Mouse (Mus musculus): ENCODE data around the gene Ksr2.

The Ksr2 gene

DNA sequence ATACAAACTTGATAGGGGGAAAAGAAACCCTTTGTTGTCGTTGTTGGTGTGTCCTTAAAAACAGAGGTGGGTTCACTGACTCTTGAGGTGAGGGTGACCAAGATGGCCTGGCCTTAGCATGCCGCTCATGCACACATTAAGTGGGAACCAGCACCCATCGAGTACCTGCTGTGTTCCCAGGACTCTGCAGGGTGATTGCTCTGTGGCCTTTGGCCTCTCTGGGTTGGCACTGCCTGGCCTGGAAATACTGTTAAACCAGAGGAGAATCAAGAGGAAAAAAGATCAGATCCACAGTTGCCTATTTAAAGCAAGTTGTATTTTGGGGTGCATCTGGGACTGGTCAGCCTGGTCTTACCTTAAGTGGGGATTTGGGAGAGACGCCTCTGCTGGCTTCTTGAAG is 107.9 kb downstream of the Ksr2 start:
- no peak for DNase-seq (ENCODE audit: low spot score in 2 of 2)

- DNase-seq (ENCODE audit: low spot score in 2 of 2), result no peak
Observed at GRCm38 (mm10) chr5:117522471-117522870, 108.7 kb downstream of the Ksr2 start.

GRCm38 (mm10) chr5:117523010-117523409 is 109.2 kb downstream of the Ksr2 start:
- no peak for DNase-seq (ENCODE audit: low spot score in 2 of 2)

DNA sequence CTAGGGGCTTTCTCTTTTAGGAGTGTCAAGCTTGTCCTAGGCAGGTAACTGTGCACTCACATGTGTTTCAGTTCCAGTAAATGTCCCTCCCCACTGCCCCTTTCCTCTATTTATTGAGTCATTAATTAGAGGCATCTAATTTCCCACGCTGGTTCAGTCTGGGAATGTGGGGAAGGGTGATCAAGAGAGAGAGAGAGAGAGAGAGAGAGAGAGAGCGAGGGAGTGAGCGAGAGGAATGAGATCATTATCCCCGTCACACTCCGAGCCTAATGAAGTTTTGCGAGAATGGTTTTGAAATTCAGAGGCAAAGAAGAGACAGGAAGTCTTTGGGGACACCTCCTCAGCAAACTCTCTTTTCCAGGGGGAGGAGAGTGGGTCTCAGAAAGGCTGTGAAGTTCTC is 117.2 kb downstream of the Ksr2 start:
- no peak for DNase-seq (ENCODE audit: low spot score in 2 of 2)

- DNase-seq (ENCODE audit: low spot score in 2 of 2), result no peak
Observed at GRCm38 (mm10) chr5:117539221-117539620, 125.4 kb downstream of the Ksr2 start.

GRCm38 (mm10) chr5:117541654-117542053 is 127.9 kb downstream of the Ksr2 start:
- no peak for DNase-seq (ENCODE audit: low spot score in 2 of 2)

DNA sequence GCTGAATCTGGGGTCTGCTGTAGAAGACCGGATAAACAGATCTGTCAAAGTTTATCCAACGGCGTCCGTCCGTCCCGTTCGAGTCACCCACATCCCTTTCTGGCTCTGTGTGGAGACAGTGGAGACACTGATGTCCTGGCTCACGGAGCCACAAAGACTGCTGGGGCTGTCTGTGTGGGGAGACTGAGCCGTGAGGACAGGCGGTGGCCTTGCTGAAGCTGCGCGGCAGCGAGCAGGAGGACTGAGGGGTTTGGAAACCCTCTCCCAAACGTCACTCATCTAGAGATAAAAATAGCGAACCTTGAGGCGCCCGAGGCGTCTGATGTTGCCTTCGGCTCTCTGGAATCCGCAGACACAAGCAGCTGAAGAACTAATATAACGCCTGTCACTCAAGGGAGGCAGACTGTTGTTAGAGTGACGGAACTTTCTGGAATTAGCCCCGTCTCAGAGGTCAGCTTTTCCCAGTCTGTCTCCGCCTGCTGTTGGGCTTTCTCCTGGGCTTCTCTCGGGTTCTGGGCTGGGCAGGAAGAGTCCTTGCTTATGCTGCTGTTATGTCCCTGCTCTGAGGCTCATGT is 133.0 kb downstream of the Ksr2 start:
- DNase-seq (ENCODE audit: low spot score in 2 of 2), result no peak

- no peak for DNase-seq (ENCODE audit: low spot score in 2 of 2)
Observed at GRCm38 (mm10) chr5:117550992-117551391, 137.2 kb downstream of the Ksr2 start.

DNA sequence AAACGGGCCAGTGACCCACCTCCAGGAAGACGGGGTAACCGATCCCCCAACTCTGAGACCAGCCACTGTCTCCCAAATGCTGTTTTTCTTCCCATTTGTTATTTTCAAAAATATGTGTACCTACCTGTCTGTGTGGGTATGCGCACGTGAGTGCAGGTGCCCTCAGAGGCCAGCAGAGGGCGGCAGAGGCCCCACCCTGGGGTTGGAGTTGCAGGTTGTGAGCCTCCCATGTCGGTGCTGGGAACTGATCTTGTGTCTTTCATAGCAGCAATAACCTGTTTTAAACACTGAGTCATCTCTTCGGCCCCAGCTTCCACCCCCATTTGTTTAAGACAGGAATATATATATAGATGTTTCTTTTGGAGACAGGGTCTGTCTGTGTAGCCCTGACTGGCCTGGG is 138.3 kb downstream of the Ksr2 start:
- DNase-seq (ENCODE audit: low spot score in 2 of 2), result no peak

GRCm38 (mm10) chr5:117554505-117554904 is 140.7 kb downstream of the Ksr2 start:
- DNase-seq (ENCODE audit: low spot score in 2 of 2), result no peak

DNA sequence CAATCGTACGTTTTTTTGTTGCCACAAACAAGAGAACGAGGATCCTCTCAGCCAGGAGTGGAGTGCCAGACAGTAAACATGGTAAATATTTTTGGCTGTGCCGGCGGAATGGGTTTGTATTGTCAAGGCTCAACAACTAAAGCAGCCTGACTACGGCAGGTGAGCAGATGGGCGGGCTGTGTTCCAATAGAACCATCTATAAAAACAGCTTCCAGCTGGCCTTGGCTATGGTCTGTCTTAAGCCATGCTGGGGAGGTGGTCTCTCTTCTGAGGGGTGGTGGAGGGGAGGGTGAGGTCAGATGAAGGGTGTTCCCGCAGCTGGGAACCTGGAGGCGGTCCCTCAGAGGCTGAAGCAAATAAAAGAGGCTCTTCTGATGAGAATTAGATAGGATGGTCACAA is 142.8 kb downstream of the Ksr2 start:
- DNase-seq (ENCODE audit: low spot score in 2 of 2), result no peak

- DNase-seq (ENCODE audit: low spot score in 2 of 2), result no peak
Observed at GRCm38 (mm10) chr5:117561080-117561479, 147.3 kb downstream of the Ksr2 start.

- DNase-seq (ENCODE audit: low spot score in 2 of 2), result no peak
Observed at GRCm38 (mm10) chr5:117566051-117566665, 152.4 kb downstream of the Ksr2 start.

DNA sequence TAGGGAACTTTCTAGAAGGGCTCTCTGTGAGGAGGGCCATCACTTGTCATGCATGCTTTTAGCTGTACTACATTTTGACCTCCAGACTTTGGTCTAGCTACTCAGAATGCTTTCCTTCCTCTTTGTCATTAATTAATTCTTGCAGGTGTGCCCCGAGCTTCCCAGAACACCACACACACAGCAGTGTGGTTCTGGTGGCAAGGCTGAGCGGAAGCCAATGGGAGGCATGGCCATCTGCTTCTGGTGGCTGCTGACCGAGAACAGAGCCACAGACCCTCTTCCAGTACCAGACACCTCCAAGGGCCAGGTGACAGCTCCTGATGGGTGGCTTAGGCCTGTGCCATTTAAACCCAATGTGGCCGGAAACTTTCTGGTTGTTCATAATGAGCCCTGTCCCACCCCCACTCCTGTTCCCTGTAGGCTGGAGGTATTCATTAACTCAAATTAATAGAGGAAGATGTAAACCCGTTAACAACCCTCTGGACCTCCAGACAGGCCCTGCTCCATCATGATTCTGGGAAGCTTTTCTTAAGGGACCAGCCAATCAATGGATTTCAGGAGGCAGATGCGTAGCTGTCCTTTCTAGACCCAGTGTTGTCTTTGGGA is 155.5 kb downstream of the Ksr2 start:
- no peak for DNase-seq (ENCODE audit: low spot score in 2 of 2)

DNA sequence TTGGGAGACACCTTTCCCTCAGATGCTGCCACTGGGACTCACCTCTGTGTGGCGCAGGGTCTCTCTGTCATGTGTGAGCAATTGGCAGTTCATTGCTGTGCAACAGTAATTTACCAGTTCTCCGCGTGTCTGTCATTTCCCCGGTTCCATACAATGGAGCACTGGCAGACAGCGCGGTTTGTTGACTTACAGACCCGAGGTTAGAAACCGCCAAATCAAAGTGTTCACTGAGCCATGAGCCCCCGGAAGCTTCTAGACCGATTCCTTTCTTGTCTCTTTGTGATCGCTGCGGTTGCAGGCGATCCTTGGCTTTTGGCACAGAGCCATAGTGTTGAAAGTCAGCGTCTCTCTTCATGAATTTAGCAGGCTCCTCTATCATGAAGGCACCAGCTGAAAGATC is 158.6 kb downstream of the Ksr2 start:
- no peak for DNase-seq (ENCODE audit: low spot score in 2 of 2)

DNA sequence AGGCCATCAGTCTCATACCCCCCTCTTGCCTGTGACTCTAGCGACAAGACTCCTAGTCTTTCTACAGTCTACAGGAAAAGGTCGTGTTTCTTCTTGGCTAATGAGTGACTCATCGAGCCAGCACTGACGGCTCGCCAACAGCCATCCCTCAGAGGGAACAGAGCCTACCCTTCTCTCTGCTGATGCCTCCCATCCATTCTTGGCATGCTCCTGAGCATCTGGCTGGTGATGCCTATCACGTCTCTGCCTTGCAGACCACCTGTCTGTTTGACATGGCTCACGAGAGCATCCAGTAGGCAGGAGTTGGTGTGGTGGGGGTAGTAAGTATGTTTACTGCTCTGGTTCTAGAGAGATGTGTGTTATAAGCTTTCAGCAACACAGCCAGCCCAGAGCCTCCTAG is 161.1 kb downstream of the Ksr2 start:
- DNase-seq (ENCODE audit: low spot score in 2 of 2), result no peak

- no peak for DNase-seq (ENCODE audit: low spot score in 2 of 2)
Observed at GRCm38 (mm10) chr5:117577598-117577997, 163.8 kb downstream of the Ksr2 start.

GRCm38 (mm10) chr5:117581711-117582110 is 167.9 kb downstream of the Ksr2 start:
- no peak for DNase-seq (ENCODE audit: low spot score in 2 of 2)

DNA sequence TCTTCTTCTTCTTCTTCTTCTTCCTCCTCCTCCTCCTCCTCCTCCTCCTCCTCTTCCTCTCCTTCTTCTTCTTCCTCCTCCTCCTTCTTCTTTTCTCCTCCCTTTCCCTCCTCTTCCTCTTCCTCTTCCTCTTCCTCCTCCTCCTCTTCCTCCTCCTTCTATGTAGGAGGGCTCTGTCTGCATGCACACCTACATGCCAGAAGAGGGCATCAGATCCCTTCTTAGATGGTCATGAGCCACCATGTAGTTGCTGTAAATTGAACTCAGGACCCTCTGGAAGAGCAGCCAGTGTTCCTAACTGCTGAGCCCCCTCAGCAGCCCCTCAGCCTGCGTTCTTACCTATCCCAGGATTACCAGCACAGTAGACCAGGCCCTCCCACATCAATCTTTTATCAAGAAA is 170.6 kb downstream of the Ksr2 start:
- DNase-seq (ENCODE audit: low spot score in 2 of 2), result no peak

GRCm38 (mm10) chr5:117589266-117589665 is 175.5 kb downstream of the Ksr2 start:
- no peak for DNase-seq (ENCODE audit: low spot score in 2 of 2)

DNA sequence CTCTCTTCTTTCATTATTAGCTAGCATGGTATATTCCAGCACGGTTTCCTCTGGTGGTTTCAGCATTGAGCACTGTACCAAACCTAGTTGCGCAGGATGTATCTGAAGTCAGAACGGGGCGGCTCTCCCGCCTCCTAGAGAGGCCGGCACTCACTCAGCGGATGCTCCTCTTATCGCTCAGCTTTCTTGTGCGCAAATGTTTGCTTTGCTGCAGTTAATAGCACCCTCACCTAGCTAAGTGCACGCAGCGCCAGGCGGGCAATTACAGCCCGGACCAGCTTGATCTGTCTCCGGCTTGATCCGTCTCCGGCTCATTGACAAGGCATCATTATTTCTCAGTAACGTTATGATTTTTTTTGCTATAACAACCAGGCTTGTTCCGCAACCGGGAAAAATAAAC is 179.5 kb downstream of the Ksr2 start:
- no peak for DNase-seq (ENCODE audit: low spot score in 2 of 2)

DNA sequence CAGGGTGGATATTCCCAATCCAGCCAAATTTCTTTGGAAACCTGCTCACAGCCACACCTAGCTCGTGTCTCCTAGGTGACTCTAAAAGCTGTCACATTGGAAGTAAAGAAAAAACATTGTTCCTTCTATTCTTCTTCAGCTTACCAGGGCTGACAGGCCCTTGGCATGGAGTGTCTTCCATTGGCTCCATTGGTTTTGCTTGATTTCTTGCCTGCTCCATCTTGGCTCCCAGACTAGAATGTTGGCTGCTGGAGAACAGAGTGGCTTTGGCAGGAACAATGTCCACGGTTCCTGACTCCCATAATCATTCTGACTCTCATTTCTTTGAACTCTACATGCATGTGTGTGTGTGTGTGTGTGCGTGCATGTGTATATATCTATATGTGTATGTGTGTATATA is 183.0 kb downstream of the Ksr2 start:
- DNase-seq (ENCODE audit: low spot score in 2 of 2), result no peak

- DNase-seq (ENCODE audit: low spot score in 2 of 2), result no peak
Observed at GRCm38 (mm10) chr5:117602026-117602425, 188.2 kb downstream of the Ksr2 start.
